Mouse (Mus musculus): Measurements from ENCODE around the gene Gm2431. TPM values are rescaled to one million over a fixed set of nuclear protein-coding genes. Genes with fewer than 3 reads are reported as not detected.
"Not testable (repeated sequence)": the region's sequence is repeated elsewhere in the genome, so short reads cannot be mapped to it uniquely, and the experiment has no call there.

Gm2431 gene
- polyA plus RNA-seq, 1 experiment = not detected

- Histone ChIP-seq H3K27ac (ENCODE audit: control insufficient read depth, insufficient read depth, low read depth, low read length) (peak overlapping the region; percentile 87), H3K4me3 (ENCODE audit: control insufficient read depth, low read depth, low read length) (peak overlapping the region; percentile 84)
These were observed 27.1 kb upstream of the Gm2431 start for GRCm38 (mm10) chr7:142285130-142285835.

GRCm38 (mm10) chr7:142284615-142285080, 26.5 kb upstream of the Gm2431 start:
- H3K4me1 ChIP-seq (ENCODE audit: control insufficient read depth, insufficient read depth, low read length) = peaks cover 9% of the 10 kb centered on the region
- no peaks in the 10 kb centered on the region for H3K36me3 ChIP-seq (ENCODE audit: control insufficient read depth, insufficient read depth, low read length)
- peak overlapping the region; percentile 84 for H3K4me3 ChIP-seq (ENCODE audit: control insufficient read depth, low read depth, low read length)
- no peaks in the 10 kb centered on the region for H3K27me3 ChIP-seq (ENCODE audit: control insufficient read depth, insufficient read depth, low read length)
- TF ChIP-seq POLR2A (IDR thresholded peaks at IDR 0.05; ENCODE audit: control insufficient read depth, low read depth, low read length) (no peak), CTCF (IDR thresholded peaks at IDR 0.05; ENCODE audit: control insufficient read depth, insufficient read depth, insufficient replicate concordance, low read depth, low read length) (peak; percentile 52; the same call in 1 of the 2 replicates)
- H3K27ac ChIP-seq (ENCODE audit: control insufficient read depth, insufficient read depth, low read depth, low read length) = peak overlapping the region; percentile 87

More at GRCm38 (mm10) chr7:142285130-142285835, 27.1 kb upstream of the Gm2431 start:
- no peaks in the 10 kb centered on the region for H3K27me3 ChIP-seq (ENCODE audit: control insufficient read depth, insufficient read depth, low read length)
- TF ChIP-seq POLR2A (IDR thresholded peaks at IDR 0.05; ENCODE audit: control insufficient read depth, low read depth, low read length) (no peak), CTCF (IDR thresholded peaks at IDR 0.05; ENCODE audit: control insufficient read depth, insufficient read depth, insufficient replicate concordance, low read depth, low read length) (peak; percentile 38; the same call in 1 of the 2 replicates)
- H3K36me3 ChIP-seq (ENCODE audit: control insufficient read depth, insufficient read depth, low read length) = no peaks in the 10 kb centered on the region
- H3K4me1 ChIP-seq (ENCODE audit: control insufficient read depth, insufficient read depth, low read length) = peaks cover 9% of the 10 kb centered on the region

DNA sequence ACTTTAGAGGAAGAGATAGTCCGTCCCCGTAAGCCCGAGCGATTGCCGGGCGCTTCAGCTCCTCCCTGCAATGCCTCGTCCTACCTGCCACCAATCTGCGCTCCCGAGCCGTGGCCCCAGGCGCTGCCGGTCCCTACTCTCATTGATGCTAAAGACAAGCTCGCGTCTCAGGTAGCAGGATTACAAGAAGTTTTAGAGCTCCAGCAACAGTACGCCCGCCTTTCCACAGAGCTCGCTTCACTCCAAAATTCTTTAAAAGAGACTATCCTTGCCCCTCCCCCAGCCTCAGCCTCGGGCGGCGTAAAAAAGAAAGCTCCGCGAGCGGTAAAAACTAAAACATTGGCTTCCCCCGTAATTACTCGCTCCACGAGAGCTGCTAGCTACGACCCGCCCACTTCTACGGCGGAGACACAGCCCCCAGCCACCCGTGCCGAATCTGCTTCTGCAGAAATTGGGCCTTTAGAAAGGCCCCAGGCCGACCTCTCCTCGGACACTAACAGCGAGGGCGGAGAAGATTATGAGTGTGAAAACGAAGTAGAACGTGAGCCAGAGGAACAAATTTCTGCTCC, 26.0 kb upstream of the Gm2431 start:
- H3K36me3 ChIP-seq (ENCODE audit: control insufficient read depth, insufficient read depth, low read length) = no peaks in the 10 kb centered on the region
- no peaks in the 10 kb centered on the region for H3K27me3 ChIP-seq (ENCODE audit: control insufficient read depth, insufficient read depth, low read length)
- no peak for TF ChIP-seq POLR2A (IDR thresholded peaks at IDR 0.05; ENCODE audit: control insufficient read depth, low read depth, low read length)
- no peak for TF ChIP-seq CTCF (IDR thresholded peaks at IDR 0.05; ENCODE audit: control insufficient read depth, insufficient read depth, insufficient replicate concordance, low read depth, low read length)
- peak overlapping the region; percentile 84 for H3K4me3 ChIP-seq (ENCODE audit: control insufficient read depth, low read depth, low read length)
- H3K27ac ChIP-seq (ENCODE audit: control insufficient read depth, insufficient read depth, low read depth, low read length) = peak overlapping the region; percentile 87
- H3K4me1 ChIP-seq (ENCODE audit: control insufficient read depth, insufficient read depth, low read length) = peaks cover 9% of the 10 kb centered on the region

- not testable (repeated sequence) for H3K27me3 ChIP-seq (ENCODE audit: control insufficient read depth, insufficient read depth, low read length); H3K4me1 ChIP-seq (ENCODE audit: control insufficient read depth, insufficient read depth, low read length); H3K36me3 ChIP-seq (ENCODE audit: control insufficient read depth, insufficient read depth, low read length)
- Histone ChIP-seq H3K4me3 (ENCODE audit: control insufficient read depth, low read depth, low read length) (peak overlapping the region; percentile 62), H3K27ac (ENCODE audit: control insufficient read depth, insufficient read depth, low read depth, low read length) (peak overlapping the region; percentile 84)
These were observed 24.7 kb upstream of the Gm2431 start for GRCm38 (mm10) chr7:142282847-142283246.

- not testable (repeated sequence) for H3K36me3 ChIP-seq (ENCODE audit: control insufficient read depth, insufficient read depth, low read length); H3K4me3 ChIP-seq (ENCODE audit: control insufficient read depth, low read depth, low read length); H3K27ac ChIP-seq (ENCODE audit: control insufficient read depth, insufficient read depth, low read depth, low read length); H3K4me1 ChIP-seq (ENCODE audit: control insufficient read depth, insufficient read depth, low read length); H3K27me3 ChIP-seq (ENCODE audit: control insufficient read depth, insufficient read depth, low read length)
These were observed 21.1 kb upstream of the Gm2431 start for GRCm38 (mm10) chr7:142279291-142279690.

DNA sequence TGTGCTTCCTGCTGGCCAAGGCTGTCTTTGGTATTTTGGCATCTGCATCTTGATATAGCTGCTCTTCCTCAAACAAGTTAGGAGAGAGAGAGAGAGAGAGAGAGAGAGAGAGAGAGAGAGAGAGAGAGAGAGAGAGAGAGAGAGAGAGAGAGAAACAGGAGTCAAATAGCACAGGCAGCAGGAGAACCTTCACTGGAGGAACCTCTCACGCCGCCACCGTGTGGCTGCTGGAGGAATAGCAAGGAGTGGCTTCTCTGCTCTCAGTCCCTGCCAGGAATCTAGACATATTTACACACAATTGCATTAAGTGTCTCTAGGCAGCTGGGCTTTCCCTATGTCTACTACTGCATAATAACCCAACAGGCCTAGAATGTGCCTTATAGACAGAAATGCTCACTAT, 20.0 kb upstream of the Gm2431 start:
- H3K4me1 ChIP-seq (ENCODE audit: control insufficient read depth, insufficient read depth, low read length); H3K4me3 ChIP-seq (ENCODE audit: control insufficient read depth, low read depth, low read length); H3K27ac ChIP-seq (ENCODE audit: control insufficient read depth, insufficient read depth, low read depth, low read length); H3K27me3 ChIP-seq (ENCODE audit: control insufficient read depth, insufficient read depth, low read length); H3K36me3 ChIP-seq (ENCODE audit: control insufficient read depth, insufficient read depth, low read length): not testable (repeated sequence)
- TF ChIP-seq CTCF (IDR thresholded peaks at IDR 0.05; ENCODE audit: control insufficient read depth, insufficient read depth, insufficient replicate concordance, low read depth, low read length) = peak; percentile 67; the same call in 1 of the 2 replicates

GRCm38 (mm10) chr7:142274263-142274662, 16.1 kb upstream of the Gm2431 start, which contains the start of gene Gm4559:
Gene Gm4559 (minus strand): TSS chr7:142274363.
- H3K27ac ChIP-seq (ENCODE audit: control insufficient read depth, insufficient read depth, low read depth, low read length); H3K27me3 ChIP-seq (ENCODE audit: control insufficient read depth, insufficient read depth, low read length); H3K4me1 ChIP-seq (ENCODE audit: control insufficient read depth, insufficient read depth, low read length); H3K4me3 ChIP-seq (ENCODE audit: control insufficient read depth, low read depth, low read length); H3K36me3 ChIP-seq (ENCODE audit: control insufficient read depth, insufficient read depth, low read length): not testable (repeated sequence)

DNA sequence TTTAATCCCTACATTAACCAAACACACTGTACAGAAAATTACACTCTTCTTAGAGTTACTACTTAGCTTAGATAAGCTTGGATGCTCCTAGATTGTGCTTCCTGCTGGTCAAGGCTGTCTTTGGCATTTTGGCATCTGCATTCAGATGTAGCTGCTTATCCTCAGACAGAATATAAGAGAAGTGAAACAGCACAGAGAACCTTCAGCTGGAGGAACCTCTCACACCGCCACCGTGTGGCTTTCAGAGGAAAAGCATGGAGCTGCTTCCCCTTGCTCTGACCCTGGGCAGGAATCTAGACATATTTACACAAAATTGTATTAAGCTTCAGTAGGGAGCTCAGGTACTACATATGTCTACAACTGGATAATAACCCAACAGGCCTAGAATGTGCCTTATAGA, 2.6 kb downstream of the Gm2431 start:
- H3K27ac ChIP-seq (ENCODE audit: control insufficient read depth, insufficient read depth, low read depth, low read length) = no peak overlapping the region
- H3K4me3 ChIP-seq (ENCODE audit: control insufficient read depth, low read depth, low read length) = no peak overlapping the region
- no peaks in the 10 kb centered on the region for H3K36me3 ChIP-seq (ENCODE audit: control insufficient read depth, insufficient read depth, low read length)
- no peaks in the 10 kb centered on the region for H3K4me1 ChIP-seq (ENCODE audit: control insufficient read depth, insufficient read depth, low read length)
- H3K27me3 ChIP-seq (ENCODE audit: control insufficient read depth, insufficient read depth, low read length) = no peaks in the 10 kb centered on the region
- TF ChIP-seq CTCF (IDR thresholded peaks at IDR 0.05; ENCODE audit: control insufficient read depth, insufficient read depth, insufficient replicate concordance, low read depth, low read length) (peak; percentile 45; the same call in 1 of the 2 replicates), POLR2A (IDR thresholded peaks at IDR 0.05; ENCODE audit: control insufficient read depth, low read depth, low read length) (no peak)
